Mouse (Mus musculus) lung, adult 2 months (tissue): ENCODE measurements around the gene Erbin. TPM values are rescaled to one million over a fixed set of nuclear protein-coding genes. Genes with fewer than 3 reads are reported as not detected.

Experiments used
- DNase-seq: peaks from one replicate; pipeline ENCODE4 v3.0.0; 2022
- H3K4me1 ChIP-seq: fragments of 200-500 bp; 2 replicates; pipeline ENCODE4 v1.6.1; 2011; ENCODE audit warnings: low read length; ENCODE audit not compliant: control insufficient read depth, insufficient read depth
- H3K4me3 ChIP-seq: fragments of 200-500 bp; replicated peaks from 2 replicates; pipeline ENCODE3; 2011; ENCODE audit warnings: low read depth, mild to moderate bottlenecking, control low read depth, low read length; ENCODE audit errors: extremely low read depth
- CTCF ChIP-seq: fragments of 200-500 bp; IDR thresholded peaks from 2 replicates; pipeline ENCODE4 v1.5.1; 2011; ENCODE audit warnings: mild to moderate bottlenecking, low read length, control low read depth; ENCODE audit not compliant: insufficient read depth
- POLR2A ChIP-seq: fragments of 200-500 bp; IDR thresholded peaks from 2 replicates; pipeline ENCODE4 v1.6.1; 2011; ENCODE audit warnings: low read depth, mild to moderate bottlenecking, control low read depth, low read length, borderline replicate concordance; ENCODE audit errors: extremely low read depth
- WGBS: fragments of 180-500 bp; shearing (Covaris S2); methylation state at CpG from one replicate; pipeline ENCODE4 v1.1.7; 2018; 5-methylcytosine and 5-hydroxymethylcytosine counted together
- polyA plus RNA-seq: library from polyadenylated mRNA; depleted of rRNA; stranded (reverse); fragments of >200 nt; gene quantifications from 2 replicates; pipeline ENCODE4 v1.2.3, GENCODE M21; 2012

The Erbin gene
- polyA plus RNA-seq, 1 experiment, result 17.4 TPM

GRCm38 (mm10) chr13:103829623-103830135 is 90.6 kb downstream of the Erbin start:
- TF ChIP-seq POLR2A, result no peak
- TF ChIP-seq CTCF, result no peak
- 70% methylated on average over 2 of the region's 2 CpGs for WGBS
- Histone ChIP-seq H3K4me3 (no peak overlapping the region), H3K4me1 (no peaks in the 10 kb centered on the region; the same call in 1 of the 2 replicates)
- no peak for DNase-seq

GRCm38 (mm10) chr13:103822270-103822669 is 98.0 kb downstream of the Erbin start:
- H3K4me3 ChIP-seq, result no peak overlapping the region
- 68% methylated on average over 1 of the region's 1 CpGs for WGBS

GRCm38 (mm10) chr13:103819377-103819776 is 100.9 kb downstream of the Erbin start:
- H3K4me3 ChIP-seq, result no peak overlapping the region
- WGBS, result 73% methylated on average over 5 of the region's 5 CpGs
- H3K4me1 ChIP-seq, result no peaks in the 10 kb centered on the region
- TF ChIP-seq POLR2A (no peak), CTCF (no peak)
- DNase-seq, result no peak

More at GRCm38 (mm10) chr13:103822270-103822669, 98.0 kb downstream of the Erbin start:
- DNase-seq, result no peak
- H3K4me1 ChIP-seq, result no peaks in the 10 kb centered on the region
- TF ChIP-seq POLR2A (no peak), CTCF (no peak)

GRCm38 (mm10) chr13:103817935-103818334 is 102.4 kb downstream of the Erbin start:
- TF ChIP-seq POLR2A (no peak), CTCF (no peak)
- H3K4me1 ChIP-seq, result no peaks in the 10 kb centered on the region

GRCm38 (mm10) chr13:103807464-103807863 is 112.8 kb downstream of the Erbin start:
- Histone ChIP-seq H3K4me1 (no peaks in the 10 kb centered on the region), H3K4me3 (no peak overlapping the region)
- TF ChIP-seq CTCF, result no peak
- TF ChIP-seq POLR2A, result no peak
- no peak for DNase-seq
- WGBS, result 64% methylated on average over 5 of the region's 5 CpGs

More at GRCm38 (mm10) chr13:103817935-103818334, 102.4 kb downstream of the Erbin start:
- no peak overlapping the region for H3K4me3 ChIP-seq
- DNase-seq, result no peak
- 86% methylated on average over 3 of the region's 3 CpGs for WGBS

GRCm38 (mm10) chr13:103806210-103806851 is 114.0 kb downstream of the Erbin start:
- 64% methylated on average over 6 of the region's 6 CpGs for WGBS
- TF ChIP-seq CTCF (no peak), POLR2A (no peak)
- DNase-seq, result no peak

GRCm38 (mm10) chr13:103803721-103804120 is 116.6 kb downstream of the Erbin start:
- no peak for DNase-seq
- Histone ChIP-seq H3K4me1 (no peaks in the 10 kb centered on the region), H3K4me3 (no peak overlapping the region)
- TF ChIP-seq CTCF (no peak), POLR2A (no peak)
- WGBS, result 88% methylated on average over 5 of the region's 5 CpGs

More at GRCm38 (mm10) chr13:103806210-103806851, 114.0 kb downstream of the Erbin start:
- H3K4me3 ChIP-seq, result no peak overlapping the region
- no peaks in the 10 kb centered on the region for H3K4me1 ChIP-seq

GRCm38 (mm10) chr13:103801021-103801420 is 119.3 kb downstream of the Erbin start:
- Histone ChIP-seq H3K4me3 (no peak overlapping the region), H3K4me1 (no peaks in the 10 kb centered on the region)
- no peak for TF ChIP-seq CTCF
- TF ChIP-seq POLR2A, result no peak
- DNase-seq, result no peak
- WGBS, result 88% methylated on average over 1 of the region's 1 CpGs

- TF ChIP-seq POLR2A (no peak), CTCF (no peak)
- no peak for DNase-seq
- Histone ChIP-seq H3K4me1 (no peaks in the 10 kb centered on the region), H3K4me3 (no peak overlapping the region)
- WGBS, result 89% methylated on average over 9 of the region's 9 CpGs
Observed at GRCm38 (mm10) chr13:103794688-103795543, 125.4 kb downstream of the Erbin start.
